Mouse (Mus musculus): ENCODE measurements at regions not wholly inside any gene's neighbourhood (a gene's known extent, or its start where the extent isn't known, plus 50 kb on each side); places are given as distances from the start of the nearest gene placed in this dataset.

- DNase-seq, result peak; percentile 35
Measured at GRCm38 (mm10) chr10:125788262-125788661, 177.7 kb upstream of the Lrig3 start.

DNA sequence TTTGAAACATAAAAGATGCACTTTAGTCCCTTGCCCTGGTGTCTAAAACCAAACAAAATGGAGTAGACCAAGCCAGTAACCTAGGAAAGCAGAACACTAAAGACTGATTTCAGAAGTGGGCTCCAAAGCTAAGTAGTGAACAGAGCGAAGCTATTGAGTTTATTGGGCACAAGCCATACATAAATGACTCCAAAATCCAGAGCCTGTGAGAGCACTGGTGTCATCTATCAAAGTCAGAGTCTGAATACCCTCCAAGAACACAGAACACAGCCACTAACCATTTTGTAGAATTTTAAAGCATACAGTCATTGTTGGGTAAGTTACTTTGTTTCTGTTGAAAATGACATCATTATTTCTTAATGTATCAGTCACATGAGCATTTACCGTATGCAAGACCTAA is 175.0 kb upstream of the Lrig3 start:
- no peaks in the 10 kb centered on the region for H3K9me3 ChIP-seq (ENCODE audit: low read depth, low read length)
- ATAC-seq (ENCODE audit: insufficient read depth) (no peak), DNase-seq (no peak)
- no peak overlapping the region for H3K4me3 ChIP-seq (ENCODE audit: low read depth, low read length)
- no peak overlapping the region for H3K27ac ChIP-seq (ENCODE audit: low read depth)
- H3K4me2 ChIP-seq, result no peak overlapping the region
- no peak for TF ChIP-seq CTCF (IDR thresholded peaks at IDR 0.05; ENCODE audit: low read depth)
- WGBS, result 78% methylated on average over 2 of the region's 2 CpGs
- no peaks in the 10 kb centered on the region for H3K27me3 ChIP-seq (ENCODE audit: insufficient read depth, low read length)
- H3K4me1 ChIP-seq (ENCODE audit: insufficient read depth), result peaks cover 15% of the 10 kb centered on the region
- no peak overlapping the region for H3K9ac ChIP-seq
- no peaks in the 10 kb centered on the region for H3K36me3 ChIP-seq (ENCODE audit: insufficient read depth)

More at GRCm38 (mm10) chr10:125788262-125788661, 177.7 kb upstream of the Lrig3 start:
- no peak overlapping the region for H3K9ac ChIP-seq
- no peak for ATAC-seq (ENCODE audit: insufficient read depth)
- H3K4me3 ChIP-seq (ENCODE audit: low read depth, low read length), result no peak overlapping the region
- WGBS, result 90% methylated on average over 2 of the region's 2 CpGs
- no peak overlapping the region for H3K27ac ChIP-seq (ENCODE audit: low read depth)
- TF ChIP-seq CTCF (IDR thresholded peaks at IDR 0.05; ENCODE audit: low read depth), result peak; percentile 36; the same call in 1 of the 2 replicates
- peaks cover 23% of the 10 kb centered on the region for H3K4me1 ChIP-seq (ENCODE audit: insufficient read depth)
- H3K27me3 ChIP-seq (ENCODE audit: insufficient read depth, low read length), result no peaks in the 10 kb centered on the region
- H3K36me3 ChIP-seq (ENCODE audit: insufficient read depth), result no peaks in the 10 kb centered on the region
- no peaks in the 10 kb centered on the region for H3K9me3 ChIP-seq (ENCODE audit: low read depth, low read length)
- H3K4me2 ChIP-seq, result no peak overlapping the region

DNA sequence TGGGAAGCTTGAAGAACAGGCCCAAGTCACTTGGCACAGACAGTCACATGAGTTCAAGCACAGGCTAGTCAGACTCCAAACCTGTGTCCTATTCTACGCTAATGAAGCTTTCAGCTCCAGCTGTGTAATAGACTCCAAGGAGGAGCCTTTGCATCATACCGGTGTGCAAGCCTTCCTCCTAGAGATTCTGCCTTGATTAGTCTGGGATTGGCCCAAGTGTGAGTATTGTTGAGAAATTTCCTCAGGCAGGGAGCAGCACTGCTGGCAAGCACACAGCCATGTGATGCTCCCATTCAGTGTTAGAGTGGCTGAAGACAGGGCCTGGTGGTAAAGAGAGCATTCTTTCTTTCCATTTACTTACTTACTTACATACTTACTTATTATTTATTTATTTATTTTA is 171.5 kb upstream of the Lrig3 start:
- Histone ChIP-seq H3K9ac (no peak overlapping the region), H3K4me2 (no peak overlapping the region), H3K27me3 (ENCODE audit: insufficient read depth, low read length) (no peaks in the 10 kb centered on the region), H3K4me1 (ENCODE audit: insufficient read depth) (no peaks in the 10 kb centered on the region), H3K36me3 (ENCODE audit: insufficient read depth) (no peaks in the 10 kb centered on the region), H3K9me3 (ENCODE audit: low read depth, low read length) (no peaks in the 10 kb centered on the region), H3K27ac (ENCODE audit: low read depth) (no peak overlapping the region), H3K4me3 (ENCODE audit: low read depth, low read length) (no peak overlapping the region)
- 96% methylated on average over 2 of the region's 2 CpGs for WGBS
- DNase-seq (no peak), ATAC-seq (ENCODE audit: insufficient read depth) (no peak)
- no peak for TF ChIP-seq CTCF (IDR thresholded peaks at IDR 0.05; ENCODE audit: low read depth)

GRCm38 (mm10) chr10:125795323-125795722 is 170.6 kb upstream of the Lrig3 start:
- no peak for DNase-seq
- H3K27me3 ChIP-seq (ENCODE audit: insufficient read depth, low read length), result no peaks in the 10 kb centered on the region
- WGBS, result 79% methylated on average over 1 of the region's 1 CpGs
- H3K4me1 ChIP-seq (ENCODE audit: insufficient read depth), result no peaks in the 10 kb centered on the region
- no peaks in the 10 kb centered on the region for H3K36me3 ChIP-seq (ENCODE audit: insufficient read depth)
- no peaks in the 10 kb centered on the region for H3K9me3 ChIP-seq (ENCODE audit: low read depth, low read length)
- H3K4me3 ChIP-seq (ENCODE audit: low read depth, low read length), result no peak overlapping the region
- no peak overlapping the region for H3K4me2 ChIP-seq
- H3K27ac ChIP-seq (ENCODE audit: low read depth), result no peak overlapping the region
- no peak for TF ChIP-seq CTCF (IDR thresholded peaks at IDR 0.05; ENCODE audit: low read depth)
- no peak for ATAC-seq (ENCODE audit: insufficient read depth)
- H3K9ac ChIP-seq, result no peak overlapping the region

DNA sequence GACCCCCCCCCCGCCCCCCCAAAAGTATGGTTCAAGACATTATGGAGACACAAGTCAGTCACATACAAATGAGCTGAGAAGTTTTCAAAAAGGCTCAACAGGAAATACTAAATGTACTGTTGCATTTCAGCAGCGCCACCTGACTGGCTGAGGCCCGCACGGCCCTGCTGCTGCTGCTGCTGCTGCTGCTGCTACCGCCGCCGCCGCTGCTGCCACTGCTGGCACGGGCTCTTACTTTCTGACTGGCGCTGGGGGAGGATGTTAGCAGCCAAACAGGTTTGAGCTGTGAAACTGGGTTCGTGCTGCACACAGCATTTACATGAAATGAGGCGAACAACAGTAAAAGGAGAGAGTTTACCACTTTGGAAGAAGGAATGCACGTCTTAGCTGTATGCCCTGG is 167.3 kb upstream of the Lrig3 start:
- H3K4me1 ChIP-seq (ENCODE audit: insufficient read depth), result no peaks in the 10 kb centered on the region
- no peak overlapping the region for H3K4me3 ChIP-seq (ENCODE audit: low read depth, low read length)
- WGBS, result 9% methylated on average over 13 of the region's 13 CpGs
- no peaks in the 10 kb centered on the region for H3K27me3 ChIP-seq (ENCODE audit: insufficient read depth, low read length)
- no peaks in the 10 kb centered on the region for H3K36me3 ChIP-seq (ENCODE audit: insufficient read depth)
- ATAC-seq (ENCODE audit: insufficient read depth), result peak; percentile 80; the same call in 1 of the 2 replicates
- peak; percentile 80 for DNase-seq
- no peaks in the 10 kb centered on the region for H3K9me3 ChIP-seq (ENCODE audit: low read depth, low read length)
- peak overlapping the region; percentile 32; the same call in 1 of the 2 replicates for H3K4me2 ChIP-seq
- no peak overlapping the region for H3K9ac ChIP-seq
- H3K27ac ChIP-seq (ENCODE audit: low read depth), result no peak overlapping the region
- no peak; the same call in 1 of the 2 replicates for TF ChIP-seq CTCF (IDR thresholded peaks at IDR 0.05; ENCODE audit: low read depth)

GRCm38 (mm10) chr10:125800572-125801114 is 165.3 kb upstream of the Lrig3 start:
- DNase-seq (no peak), ATAC-seq (ENCODE audit: insufficient read depth) (no peak)
- H3K27ac ChIP-seq (ENCODE audit: low read depth), result no peak overlapping the region
- no peaks in the 10 kb centered on the region for H3K36me3 ChIP-seq (ENCODE audit: insufficient read depth)
- no peak for TF ChIP-seq CTCF (IDR thresholded peaks at IDR 0.05; ENCODE audit: low read depth)
- H3K9me3 ChIP-seq (ENCODE audit: low read depth, low read length), result no peaks in the 10 kb centered on the region
- no peak overlapping the region for H3K4me3 ChIP-seq (ENCODE audit: low read depth, low read length)
- no peaks in the 10 kb centered on the region for H3K27me3 ChIP-seq (ENCODE audit: insufficient read depth, low read length)
- H3K4me2 ChIP-seq, result no peak overlapping the region
- H3K4me1 ChIP-seq (ENCODE audit: insufficient read depth), result no peaks in the 10 kb centered on the region
- 82% methylated on average over 2 of the region's 2 CpGs for WGBS
- H3K9ac ChIP-seq, result no peak overlapping the region

- no peak overlapping the region for H3K4me2 ChIP-seq
- no peaks in the 10 kb centered on the region for H3K9me3 ChIP-seq (ENCODE audit: low read depth, low read length)
- H3K9ac ChIP-seq, result no peak overlapping the region
- DNase-seq (no peak), ATAC-seq (ENCODE audit: insufficient read depth) (no peak)
- TF ChIP-seq CTCF (IDR thresholded peaks at IDR 0.05; ENCODE audit: low read depth), result no peak
- H3K4me1 ChIP-seq (ENCODE audit: insufficient read depth), result no peaks in the 10 kb centered on the region
- no peaks in the 10 kb centered on the region for H3K27me3 ChIP-seq (ENCODE audit: insufficient read depth, low read length)
- 58% methylated on average over 4 of the region's 4 CpGs for WGBS
- no peak overlapping the region for H3K27ac ChIP-seq (ENCODE audit: low read depth)
- H3K4me3 ChIP-seq (ENCODE audit: low read depth, low read length), result no peak overlapping the region
- H3K36me3 ChIP-seq (ENCODE audit: insufficient read depth), result no peaks in the 10 kb centered on the region
Measured at GRCm38 (mm10) chr10:125801450-125801849, 164.5 kb upstream of the Lrig3 start.
